Mouse (Mus musculus) heart, embryonic 13.5 days (tissue): ENCODE results near the gene Kdsr. TPM values are rescaled to one million over a fixed set of nuclear protein-coding genes. Genes with fewer than 3 reads are reported as not detected.
A peak's percentile ranks its signal among the peaks of the same experiment; 100 is the strongest.

Experiments
- ATAC-seq: fragments of 200-750 bp; cut with Nextera tagmentation; 2 replicates; pipeline ENCODE4 v1.8.0; 2017; ENCODE audit warnings: moderate TSS enrichment; ENCODE audit not compliant: insufficient number of reproducible peaks, low FRiP score, low TSS enrichment; ENCODE audit errors: extremely low read depth
- H3K27ac ChIP-seq: fragments of 300-500 bp; sonication (generic); replicated peaks from 2 replicates; pipeline ENCODE4 v1.5.1; 2015; ENCODE audit warnings: moderate library complexity, mild to moderate bottlenecking, inconsistent platforms
- H3K27me3 ChIP-seq: fragments of 300-500 bp; sonication (generic); replicated peaks from 2 replicates; pipeline ENCODE4 v1.6.1; 2015; ENCODE audit warnings: mild to moderate bottlenecking, inconsistent platforms
- H3K36me3 ChIP-seq: fragments of 300-500 bp; sonication (generic); 2 replicates; pipeline ENCODE4 v1.6.1; 2015; ENCODE audit warnings: mild to moderate bottlenecking, inconsistent platforms
- H3K4me1 ChIP-seq: fragments of 300-500 bp; sonication (generic); 2 replicates; pipeline ENCODE4 v1.6.1; 2015; ENCODE audit warnings: inconsistent platforms
- H3K4me2 ChIP-seq: fragments of 300-500 bp; sonication (generic); 2 replicates; pipeline ENCODE4 v1.6.1; 2015; ENCODE audit warnings: inconsistent platforms, mild to moderate bottlenecking, moderate library complexity
- H3K4me3 ChIP-seq: fragments of 300-500 bp; sonication (generic); 2 replicates; pipeline ENCODE4 v1.5.1; 2015; ENCODE audit warnings: moderate library complexity, mild to moderate bottlenecking, inconsistent platforms
- H3K9ac ChIP-seq: fragments of 300-500 bp; sonication (generic); 2 replicates; pipeline ENCODE4 v1.6.1; 2015; ENCODE audit warnings: inconsistent platforms, mild to moderate bottlenecking, moderate library complexity
- H3K9me3 ChIP-seq: fragments of 300-500 bp; sonication (generic); 2 replicates; pipeline ENCODE4 v1.6.1; 2016; ENCODE audit warnings: inconsistent platforms
- WGBS: fragments of 180-500 bp; shearing (Covaris S2); methylation state at CpG from one replicate; pipeline ENCODE4 v1.1.7; 2015; ENCODE audit warnings: mixed read lengths; 5-methylcytosine and 5-hydroxymethylcytosine counted together
- polyA plus RNA-seq: library from polyadenylated mRNA; unstranded; fragments of >200 nt; fragmentation: Nextera tagmentation; extraction: Ambion mirVana; gene quantifications from 2 replicates; pipeline ENCODE4 v1.2.1, GENCODE M21; 2015

The Kdsr gene
- polyA plus RNA-seq, 1 experiment from 2014 or later = 8.3 TPM

DNA sequence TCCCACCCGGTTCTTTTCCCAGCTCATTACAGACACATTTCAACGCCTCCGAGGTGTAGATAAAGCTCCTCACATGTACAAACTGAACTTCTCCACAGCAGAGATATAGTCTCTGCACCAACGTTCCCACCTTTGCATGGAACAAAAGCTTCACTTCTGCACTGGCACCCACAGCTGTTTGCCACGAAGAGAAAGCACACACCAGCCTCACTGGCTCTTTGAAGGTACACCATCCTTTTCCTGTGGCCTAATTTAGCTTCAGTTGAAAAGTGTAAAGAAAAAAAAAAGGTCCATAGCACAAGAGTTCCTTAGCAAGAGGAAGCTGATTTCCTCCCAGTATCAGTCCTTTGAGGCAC is 71.4 kb downstream of the Kdsr start:
- 16% methylated on average over 5 of the region's 5 CpGs for WGBS

GRCm38 (mm10) chr1:106687435-106688160 is 71.9 kb downstream of the Kdsr start:
- no peaks in the 10 kb centered on the region for H3K9me3 ChIP-seq
- H3K4me1 ChIP-seq = peaks cover 24% of the 10 kb centered on the region
- no peaks in the 10 kb centered on the region for H3K27me3 ChIP-seq
- no peak overlapping the region for H3K27ac ChIP-seq
- H3K4me2 ChIP-seq = peak overlapping the region; percentile 39
- 0 out of 2 replicates have a peak overlapping the region, but pooled peaks have one; percentile 3 for H3K9ac ChIP-seq
- H3K4me3 ChIP-seq = no peak overlapping the region
- 69% methylated on average over 18 of the region's 18 CpGs for WGBS
- H3K36me3 ChIP-seq = no peaks in the 10 kb centered on the region
- ATAC-seq = no peak

More for the DNA sequence above, 71.4 kb downstream of the Kdsr start:
- Histone ChIP-seq H3K36me3 (no peaks in the 10 kb centered on the region), H3K9me3 (no peaks in the 10 kb centered on the region), H3K27me3 (no peaks in the 10 kb centered on the region), H3K4me1 (peaks cover 24% of the 10 kb centered on the region), H3K9ac (0 out of 2 replicates have a peak overlapping the region, but pooled peaks have one; percentile 3), H3K27ac (no peak overlapping the region), H3K4me2 (peak overlapping the region; percentile 39), H3K4me3 (no peak overlapping the region)
- ATAC-seq = no peak

DNA sequence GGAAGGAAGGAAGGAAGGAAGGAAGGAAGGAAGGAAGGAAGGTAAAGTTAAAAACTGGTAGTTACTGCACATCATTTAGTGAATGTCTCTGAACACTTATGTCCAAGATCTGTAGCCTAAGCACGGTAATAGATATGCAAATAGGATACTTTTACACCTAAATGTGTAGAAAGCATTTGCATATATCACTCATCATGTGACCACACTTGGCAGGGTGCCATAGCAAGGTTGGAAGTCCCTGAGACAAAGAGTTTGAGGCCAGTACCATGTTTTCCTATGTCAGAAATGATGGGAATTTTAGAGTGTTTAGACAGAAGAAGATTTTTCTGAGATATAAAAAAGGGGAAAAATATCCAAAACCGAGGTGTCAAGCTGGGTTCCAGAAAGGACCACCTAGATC is 73.8 kb downstream of the Kdsr start:
- Histone ChIP-seq H3K9me3 (no peaks in the 10 kb centered on the region), H3K4me3 (no peak overlapping the region), H3K9ac (no peak overlapping the region), H3K36me3 (no peaks in the 10 kb centered on the region), H3K4me2 (no peak overlapping the region), H3K27me3 (no peaks in the 10 kb centered on the region), H3K27ac (no peak overlapping the region), H3K4me1 (peaks cover 24% of the 10 kb centered on the region)
- 70% methylated on average over 2 of the region's 2 CpGs for WGBS
- no peak for ATAC-seq

GRCm38 (mm10) chr1:106684546-106684945 is 75.0 kb downstream of the Kdsr start:
- Histone ChIP-seq H3K9me3 (no peaks in the 10 kb centered on the region), H3K27me3 (no peaks in the 10 kb centered on the region), H3K4me3 (no peak overlapping the region), H3K36me3 (no peaks in the 10 kb centered on the region), H3K9ac (no peak overlapping the region), H3K4me1 (peaks cover 19% of the 10 kb centered on the region), H3K27ac (no peak overlapping the region), H3K4me2 (no peak overlapping the region)
- 61% methylated on average over 3 of the region's 3 CpGs for WGBS
- no peak for ATAC-seq

DNA sequence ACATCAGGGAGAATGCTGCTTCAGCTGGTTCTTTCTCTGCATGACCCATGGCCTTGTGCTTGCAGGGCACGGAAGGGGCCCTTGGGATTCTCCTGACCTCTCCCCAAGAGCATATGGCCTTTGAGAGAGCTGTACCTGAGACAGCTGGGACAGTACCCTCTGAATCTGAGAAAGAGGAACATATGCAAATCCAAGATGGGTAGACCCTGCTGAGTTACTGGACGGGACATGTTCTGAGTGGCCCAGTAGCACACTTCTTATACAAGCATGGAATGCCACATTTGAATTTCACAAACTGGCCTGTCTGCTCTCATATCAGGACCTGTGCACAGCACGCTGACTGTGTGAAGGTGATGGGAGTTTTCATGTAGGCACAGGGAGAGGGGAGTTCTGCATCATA is 76.7 kb downstream of the Kdsr start:
- no peak for ATAC-seq
- H3K9ac ChIP-seq = no peak overlapping the region
- WGBS = 78% methylated on average over 3 of the region's 3 CpGs

DNA sequence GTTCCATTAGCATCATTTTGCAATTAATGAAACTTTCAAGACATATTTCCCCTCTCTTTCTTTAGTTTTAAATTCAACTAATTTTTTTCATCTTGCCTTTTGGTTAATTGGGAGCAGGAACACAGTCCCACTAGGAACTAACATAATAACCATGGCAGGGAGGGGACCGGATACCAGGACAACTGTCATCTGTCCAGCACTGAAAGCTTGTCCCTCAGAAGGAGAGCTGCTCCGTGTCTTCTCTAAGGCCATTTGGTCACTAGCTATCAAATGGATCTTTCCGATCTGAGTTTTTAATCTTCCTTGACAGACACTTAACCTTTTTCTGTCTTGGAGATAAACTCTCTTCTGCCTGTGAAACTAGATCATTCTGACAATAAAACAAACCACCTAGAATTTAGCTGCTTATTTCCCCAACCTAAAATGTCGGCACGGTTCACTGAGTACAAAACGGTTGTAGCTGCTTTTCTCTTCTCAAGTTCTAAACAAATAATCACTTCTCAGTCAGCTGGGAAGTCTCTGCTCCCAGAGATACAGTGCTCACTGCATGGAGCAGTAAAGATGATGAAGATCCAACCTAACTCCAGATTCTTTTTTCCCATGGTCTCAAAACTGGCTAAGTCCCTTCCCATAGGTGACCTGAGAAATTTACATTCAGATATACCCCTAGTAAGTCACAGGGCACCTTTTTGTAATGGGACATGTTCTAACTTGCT is 79.6 kb downstream of the Kdsr start:
- no peak for ATAC-seq
- H3K9ac ChIP-seq = no peak overlapping the region
- H3K36me3 ChIP-seq = no peaks in the 10 kb centered on the region
- no peak overlapping the region for H3K4me3 ChIP-seq
- H3K4me2 ChIP-seq = no peak overlapping the region
- H3K27me3 ChIP-seq = no peaks in the 10 kb centered on the region
- 79% methylated on average over 6 of the region's 6 CpGs for WGBS
- no peaks in the 10 kb centered on the region for H3K9me3 ChIP-seq
- no peak overlapping the region for H3K27ac ChIP-seq
- peaks cover 4% of the 10 kb centered on the region; the same call in 1 of the 2 replicates for H3K4me1 ChIP-seq

More for the DNA sequence above, 76.7 kb downstream of the Kdsr start:
- no peak overlapping the region for H3K27ac ChIP-seq
- no peak overlapping the region for H3K4me2 ChIP-seq
- H3K4me3 ChIP-seq = no peak overlapping the region
- no peaks in the 10 kb centered on the region for H3K9me3 ChIP-seq
- no peaks in the 10 kb centered on the region for H3K27me3 ChIP-seq
- H3K4me1 ChIP-seq = peaks cover 13% of the 10 kb centered on the region
- H3K36me3 ChIP-seq = no peaks in the 10 kb centered on the region

GRCm38 (mm10) chr1:106678060-106678478 is 81.5 kb downstream of the Kdsr start:
- no peaks in the 10 kb centered on the region for H3K9me3 ChIP-seq
- H3K4me2 ChIP-seq = no peak overlapping the region
- H3K4me1 ChIP-seq = no peaks in the 10 kb centered on the region
- no peaks in the 10 kb centered on the region for H3K36me3 ChIP-seq
- 70% methylated on average over 5 of the region's 5 CpGs for WGBS
- H3K27me3 ChIP-seq = no peaks in the 10 kb centered on the region
- no peak overlapping the region for H3K4me3 ChIP-seq
- no peak overlapping the region for H3K9ac ChIP-seq
- no peak for ATAC-seq
- H3K27ac ChIP-seq = no peak overlapping the region

Other genes starting within 250 kb of the Kdsr start
- gene Bcl2, start 45.5 kb downstream of the Kdsr start, polyA plus RNA-seq = 6.7 and 7.2 TPM in 2 replicates
- 39.0 and 40.3 TPM in 2 replicates for gene Vps4b, start 37.0 kb upstream of the Kdsr start, polyA plus RNA-seq
- not detected in 2 replicates for gene Serpinb5, start 101.4 kb upstream of the Kdsr start, polyA plus RNA-seq
- gene Serpinb12, start 174.7 kb upstream of the Kdsr start, polyA plus RNA-seq = 0.09 and 0.43 TPM in 2 replicates
- not detected in 2 replicates for gene Serpinb13, start 221.3 kb upstream of the Kdsr start, polyA plus RNA-seq